In genomic region chr6:72142561-72142960, GRCm38 (mm10) we compare ENCODE assay signal across 16 mouse cellular contexts.
"Had no signal": no experiment of that assay in that cellular context is flagged by ENCODE, and none has a peak within 500 bp of the region (broad histone marks: within the 10 kb centered on the region; RNA-seq: fewer than 3 reads in every experiment).

No protein-coding gene starts in this region.

- H3K9me3 ChIP-seq: neural tube, embryonic 13.5 days; neural tube, embryonic 15.5 days; stomach, embryonic 15.5 days had no signal

- H3K27me3 ChIP-seq: neural tube, embryonic 13.5 days; neural tube, embryonic 15.5 days; stomach, embryonic 15.5 days had no signal

- DNase-seq: retina, postnatal 1 day; right cerebral cortex, adult 18-20 months; right cerebral cortex, postnatal 14 days; right cerebral cortex, postnatal 25 days; right cerebral cortex, postnatal 4 days; spleen, adult 18-20 months; thymus, adult 18-20 months; thymus, adult 2 months; thymus, postnatal 14 days; thymus, postnatal 25 days; thymus, postnatal 36 days; thymus, postnatal 4 days had no signal

- H3K4me1 ChIP-seq: neural tube, embryonic 13.5 days; neural tube, embryonic 15.5 days; stomach, embryonic 15.5 days had no signal

- H3K9ac ChIP-seq: neural tube, embryonic 13.5 days; neural tube, embryonic 15.5 days; stomach, embryonic 15.5 days had no signal

- H3K27ac ChIP-seq: neural tube, embryonic 13.5 days; neural tube, embryonic 15.5 days; stomach, embryonic 15.5 days; stomach, postnatal 0 days had no signal

- H3K4me3 ChIP-seq: neural tube, embryonic 13.5 days; neural tube, embryonic 15.5 days; stomach, embryonic 15.5 days had no signal

- H3K4me2 ChIP-seq: neural tube, embryonic 13.5 days; neural tube, embryonic 15.5 days; stomach, embryonic 15.5 days had no signal
